Mouse (Mus musculus) embryo, embryonic 10.5 days (tissue): ENCODE results near the gene Bpi.

Experiments used
- DNase-seq: peaks from one replicate; pipeline ENCODE4 v3.0.0-alpha.2; 2015; ENCODE audit warnings: low spot score

Gene Bpi

DNA sequence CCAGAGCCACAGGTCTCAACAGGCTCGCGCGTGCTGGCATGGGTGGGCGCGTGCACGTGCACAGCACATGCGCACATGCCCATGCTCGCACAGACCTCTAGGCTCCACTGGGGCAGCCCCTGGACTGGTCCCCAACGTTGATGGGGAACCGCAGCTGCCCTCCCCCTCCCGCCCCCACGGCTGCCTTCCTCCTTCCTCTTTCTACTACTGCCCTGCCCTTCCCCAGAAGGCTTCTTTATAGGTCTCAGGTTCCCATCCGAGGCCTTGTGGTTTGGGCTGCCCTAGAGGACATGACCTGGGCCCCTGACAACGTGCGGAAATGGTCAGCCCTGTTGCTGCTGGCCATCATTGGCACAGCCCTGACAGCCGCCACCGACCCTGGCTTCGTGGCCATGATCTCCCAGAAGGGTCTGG lies at the start of gene Bpi:
TSS of gene Bpi (plus strand) at position 90 of the 414 bp plus-strand sequence.
- DNase-seq, result no peak

DNA sequence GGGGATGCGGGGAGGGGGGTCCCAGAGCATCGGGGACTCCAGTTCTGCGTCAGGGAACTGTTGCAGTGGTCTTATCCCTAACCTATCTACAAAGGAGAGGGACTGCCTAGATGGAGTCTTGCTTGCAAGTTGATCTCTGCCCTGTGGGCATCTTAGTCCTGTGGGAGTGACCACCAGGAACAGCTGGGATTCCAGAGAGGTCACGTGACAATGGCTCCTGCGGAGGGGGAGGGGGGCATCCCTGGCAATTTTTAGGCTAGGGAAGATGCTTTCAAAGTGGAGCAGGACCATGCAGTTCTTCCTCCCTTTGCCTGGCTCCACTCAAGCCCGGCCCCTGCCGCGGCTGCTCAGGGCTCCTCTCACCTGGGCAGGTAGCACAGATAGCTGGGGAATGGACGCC lies 48.1 kb upstream of the Bpi start:
- no peak for DNase-seq

DNA sequence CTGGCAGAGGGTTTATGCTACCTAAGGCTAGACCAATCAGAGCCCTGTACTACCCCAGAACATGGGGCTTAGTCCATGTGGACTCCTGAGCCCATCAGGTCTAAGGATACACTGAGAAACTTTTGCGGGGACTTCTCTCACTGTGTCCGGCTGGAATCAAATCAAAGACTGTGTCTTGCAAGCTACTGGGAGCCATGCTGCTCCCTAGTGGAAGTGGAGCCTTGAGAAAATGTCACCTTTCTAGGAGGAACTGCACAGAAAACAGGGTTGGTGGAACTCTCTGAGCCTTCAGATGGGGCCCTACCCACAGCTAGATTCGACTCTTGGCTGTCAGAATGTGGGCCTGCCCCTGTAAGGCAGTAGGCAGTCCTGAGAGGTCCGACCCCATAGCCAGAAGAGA lies 47.4 kb upstream of the Bpi start:
- no peak for DNase-seq

DNA sequence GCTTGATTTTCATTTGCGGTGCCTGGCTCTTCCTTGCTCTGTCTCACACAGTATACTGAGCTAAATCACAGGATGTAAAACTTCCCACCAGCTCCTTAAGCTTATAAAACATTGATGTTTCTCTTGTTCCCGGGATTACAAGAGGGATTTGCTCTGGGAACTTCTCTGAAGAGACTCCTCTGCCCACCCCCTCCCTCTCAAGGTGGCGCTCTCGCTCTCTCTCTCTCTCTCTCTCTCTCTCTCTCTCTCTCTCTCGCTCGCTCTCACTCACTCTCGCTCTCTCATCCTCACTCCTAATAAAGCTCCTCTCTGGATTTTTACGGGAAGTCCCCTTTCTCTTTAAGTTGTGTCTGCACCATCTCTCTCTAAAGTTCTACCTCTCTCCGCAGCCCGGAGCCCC lies 46.9 kb upstream of the Bpi start:
- peak; percentile 58 for DNase-seq

DNA sequence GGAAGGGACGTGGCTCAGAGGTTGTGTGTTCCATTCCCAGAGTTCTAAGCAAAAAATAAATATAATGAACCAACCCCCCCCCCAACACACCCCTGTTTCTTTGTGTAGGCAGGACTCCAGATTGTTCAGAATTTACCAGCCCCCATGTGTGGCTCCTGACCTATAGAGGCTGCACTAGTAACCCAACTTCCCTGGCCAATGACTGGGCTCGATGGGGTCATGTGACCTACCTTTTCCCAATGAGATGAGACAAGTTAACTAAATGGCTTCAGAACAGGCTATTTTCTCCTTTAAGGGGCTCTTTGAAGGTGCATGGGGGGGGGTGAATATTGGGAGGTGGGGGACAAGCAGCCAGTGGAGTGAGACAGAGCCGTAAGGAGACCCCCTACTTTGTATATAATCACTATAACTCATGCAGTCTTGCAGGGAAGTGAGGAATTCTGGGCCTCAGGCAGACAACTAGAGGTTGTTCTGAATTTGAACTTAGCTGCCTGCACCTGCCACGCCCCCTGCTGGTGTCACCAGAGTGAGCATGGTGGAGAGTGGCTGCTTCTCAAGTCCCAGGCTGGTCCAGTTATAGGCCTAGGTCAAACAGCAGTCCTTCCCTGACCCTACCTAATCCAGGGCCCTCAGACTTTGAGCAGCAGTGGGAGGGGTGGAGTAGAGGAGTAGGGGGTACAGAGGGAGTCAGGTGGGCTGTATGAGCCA lies 46.0 kb upstream of the Bpi start:
- DNase-seq, result no peak

DNA sequence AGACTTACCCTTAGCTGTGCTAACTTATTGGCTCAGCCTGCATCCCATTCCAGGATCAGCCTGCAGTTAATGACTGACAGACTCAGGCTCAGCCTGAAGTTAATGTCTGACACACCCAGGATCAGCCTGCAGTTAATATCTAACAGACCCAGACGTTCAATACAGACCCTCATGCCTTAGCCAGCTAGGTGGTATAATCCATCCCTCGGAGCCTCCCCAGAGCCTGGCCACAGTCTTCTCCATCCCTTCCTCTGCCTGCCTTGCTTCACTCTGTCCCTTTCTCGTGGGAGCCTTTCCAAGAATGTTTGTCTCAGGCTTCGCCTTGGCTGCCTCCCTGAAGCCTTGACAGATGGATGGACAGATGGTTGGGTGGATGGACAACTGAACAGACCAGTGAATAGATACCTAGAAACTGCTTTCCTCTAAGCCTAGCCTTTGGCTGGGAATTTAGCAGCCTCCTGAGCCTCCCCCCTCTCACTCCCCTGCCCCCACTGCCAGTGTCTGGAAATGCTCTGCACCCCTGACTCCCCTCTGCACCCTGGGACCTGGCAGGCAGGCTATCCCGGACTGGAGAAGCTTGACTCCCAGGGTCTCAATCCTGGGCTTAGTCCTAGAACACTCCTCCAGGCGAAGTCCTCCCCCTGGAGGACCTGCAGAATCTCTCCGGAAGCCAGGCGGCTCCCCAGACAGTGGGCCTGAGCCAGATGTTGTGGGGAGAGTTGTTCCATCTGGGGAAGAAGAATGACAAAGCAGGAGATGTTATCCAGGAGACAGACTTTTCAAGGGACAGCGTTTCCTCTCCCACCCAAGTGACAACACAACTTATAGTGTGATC lies 42.4 kb upstream of the Bpi start:
- DNase-seq, result no peak

DNA sequence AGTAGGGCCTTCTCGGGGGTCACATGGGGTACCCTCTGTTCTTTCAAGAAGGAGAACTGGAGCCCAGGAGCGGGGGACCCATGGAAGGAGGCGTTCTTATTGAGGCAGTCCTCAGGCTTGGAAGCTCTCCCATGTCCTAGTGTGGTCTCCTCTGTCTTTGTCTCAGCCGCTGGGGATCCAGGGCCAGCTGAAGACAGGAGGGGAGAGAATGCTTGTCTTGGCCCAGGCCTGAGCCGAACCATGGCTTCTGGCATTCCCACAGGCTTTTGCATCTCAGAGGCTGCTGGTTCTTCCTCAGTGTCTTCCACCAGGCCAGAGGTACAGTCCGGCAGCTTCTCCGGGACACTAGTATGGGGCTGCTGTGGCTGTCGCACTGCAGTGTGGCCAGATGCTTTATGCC lies 41.4 kb upstream of the Bpi start:
- DNase-seq, result no peak

DNA sequence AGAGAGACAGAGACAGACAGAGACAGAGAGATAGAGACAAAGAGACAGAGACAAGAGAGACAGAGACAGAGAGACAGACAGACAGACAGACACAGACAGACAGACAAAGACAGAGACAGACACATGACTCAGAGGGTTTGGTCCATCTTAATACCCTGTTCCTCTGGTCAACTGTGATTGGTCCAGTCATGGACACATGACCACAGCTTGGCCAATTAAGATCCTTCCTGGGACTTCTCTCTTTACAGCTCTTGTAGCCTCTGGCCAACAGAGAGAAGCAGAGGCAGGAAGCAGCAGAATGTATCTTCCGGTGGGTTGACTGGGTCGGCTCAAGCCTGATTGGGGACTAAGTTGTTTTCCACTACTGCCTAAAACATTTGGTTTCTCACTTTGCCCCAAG lies 38.3 kb upstream of the Bpi start:
- no peak for DNase-seq

DNA sequence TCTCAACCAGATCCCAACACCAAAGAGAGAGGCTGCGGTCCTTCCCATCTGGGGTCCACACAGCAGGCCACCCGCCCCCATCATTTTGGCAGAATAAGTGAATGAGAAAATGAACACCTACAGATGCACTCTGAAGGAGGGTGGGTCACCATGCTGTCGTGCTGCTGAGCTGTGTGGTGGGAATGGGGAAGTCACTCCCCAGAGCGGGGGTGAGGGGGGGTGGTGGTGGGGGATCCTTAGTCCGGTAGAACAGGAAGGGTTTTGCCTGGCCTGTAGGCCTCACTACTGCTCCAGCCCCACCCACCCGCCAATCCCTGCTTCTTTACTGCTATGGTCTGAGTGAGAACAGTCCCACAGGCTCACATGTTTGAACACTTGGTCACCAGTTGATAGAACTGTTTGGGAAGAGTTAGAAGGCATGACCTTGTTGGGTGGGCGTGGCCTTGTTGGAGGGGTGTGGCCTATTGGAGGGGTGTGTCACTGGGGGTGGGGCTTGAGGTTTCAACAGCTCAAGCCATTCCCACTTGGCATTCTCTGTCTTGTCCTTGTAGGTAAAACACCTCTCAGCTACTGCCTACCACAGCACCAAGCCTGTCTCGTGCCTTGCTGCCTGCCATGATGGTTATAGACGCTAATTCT lies 36.3 kb upstream of the Bpi start:
- DNase-seq, result no peak

DNA sequence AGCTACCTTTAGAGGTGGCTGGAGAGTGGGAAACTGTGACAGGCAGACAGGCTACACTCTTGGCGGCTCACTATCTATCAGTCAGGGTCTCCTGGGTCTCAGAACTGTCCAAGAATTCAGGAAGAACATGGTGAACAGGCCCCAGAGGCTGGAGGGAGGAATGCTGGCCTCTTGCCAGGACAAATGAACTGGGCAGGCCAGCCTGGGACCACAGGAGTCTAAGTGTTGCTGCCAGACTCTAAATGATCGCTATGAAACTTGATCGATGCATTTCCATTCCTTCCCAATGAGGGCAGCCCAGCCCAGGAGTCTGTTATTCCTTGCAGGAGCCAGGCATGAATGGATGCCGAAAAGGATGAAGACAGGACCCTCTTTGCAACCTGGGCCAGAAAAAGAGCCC lies 35.2 kb upstream of the Bpi start:
- DNase-seq, result no peak

DNA sequence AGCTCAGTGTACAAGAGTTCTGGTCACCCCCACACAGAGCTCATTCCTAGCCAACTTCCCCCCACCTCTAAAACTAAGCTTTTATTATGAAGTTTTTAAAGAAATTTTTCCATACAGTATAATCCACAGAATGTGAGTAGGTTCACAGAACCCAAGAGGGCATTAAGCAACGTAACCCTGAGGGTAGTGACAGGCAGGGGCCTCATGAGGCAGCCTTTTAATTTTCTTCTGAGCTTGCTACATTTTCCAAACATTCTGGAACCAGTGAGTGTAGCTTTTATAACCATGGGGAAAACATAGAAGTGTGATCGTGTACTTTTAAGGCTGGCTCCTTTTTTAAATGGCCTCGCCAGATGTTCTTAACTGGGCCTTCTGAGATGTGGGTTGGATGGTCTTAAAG lies 34.4 kb upstream of the Bpi start:
- DNase-seq, result no peak

DNA sequence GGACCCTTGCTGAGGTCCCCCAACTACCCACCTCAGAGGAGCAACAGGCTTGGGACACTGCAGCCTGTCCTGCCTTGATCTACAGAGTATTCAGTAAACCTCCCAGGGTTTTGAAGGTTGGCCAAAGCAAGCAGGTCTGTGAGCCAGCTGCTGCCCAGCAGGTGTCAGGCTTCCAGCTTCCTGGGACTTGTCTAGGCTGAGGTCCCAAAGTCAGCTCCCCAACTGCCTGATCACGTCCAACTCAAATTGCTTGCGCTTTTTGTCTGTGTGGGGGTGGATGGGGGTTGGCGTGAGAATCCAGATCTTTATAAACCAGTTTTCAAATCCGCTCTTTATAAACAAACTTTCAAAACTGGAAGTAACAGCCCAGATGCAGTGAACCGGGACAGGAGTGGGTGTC lies 32.6 kb upstream of the Bpi start:
- no peak for DNase-seq

DNA sequence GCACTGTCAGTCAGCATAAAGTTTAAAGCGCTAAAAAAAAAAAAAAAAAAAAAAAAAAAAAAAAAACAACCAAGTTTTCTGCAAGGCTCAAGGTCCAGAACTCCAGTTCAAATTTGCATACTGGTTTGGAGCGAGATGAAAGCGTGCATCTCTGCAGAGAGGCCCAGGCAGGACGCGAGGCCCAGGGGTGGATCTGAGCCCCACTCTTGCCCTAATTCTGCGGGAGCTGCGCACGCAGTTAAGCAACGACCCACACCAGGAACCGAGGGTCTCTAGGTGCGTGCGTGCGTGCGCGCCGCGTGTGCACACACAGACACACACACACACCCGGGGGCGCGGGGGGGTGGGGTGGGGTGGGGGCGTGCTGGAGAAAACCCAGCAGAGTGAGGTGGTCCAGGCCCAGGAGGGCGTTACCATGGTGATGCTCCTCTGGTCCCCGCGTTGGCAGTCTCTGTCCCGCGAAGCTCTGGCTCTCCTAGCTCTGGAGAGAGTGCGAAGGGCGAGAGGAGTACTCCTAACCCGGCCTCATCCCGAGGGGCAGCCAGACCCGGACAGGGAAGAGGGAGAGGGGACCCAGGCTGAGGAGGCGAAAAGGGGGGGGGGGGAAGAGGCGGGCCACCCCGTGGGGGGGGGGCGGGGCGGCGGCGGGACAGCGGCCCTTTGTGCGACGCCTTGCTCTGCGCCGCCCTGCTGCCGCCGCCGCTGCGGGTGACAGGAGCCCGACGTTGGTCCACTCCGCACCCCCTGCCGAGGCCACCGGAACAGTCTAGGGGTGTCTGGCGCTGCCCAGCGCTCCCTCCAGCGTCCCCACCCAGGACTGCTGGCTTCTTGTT lies 29.0 kb upstream of the Bpi start, which contains the start of gene D630003M21Rik:
TSS of gene D630003M21Rik (minus strand) at position 553 of the 833 bp plus-strand sequence.
- DNase-seq, result peak; percentile 73

DNA sequence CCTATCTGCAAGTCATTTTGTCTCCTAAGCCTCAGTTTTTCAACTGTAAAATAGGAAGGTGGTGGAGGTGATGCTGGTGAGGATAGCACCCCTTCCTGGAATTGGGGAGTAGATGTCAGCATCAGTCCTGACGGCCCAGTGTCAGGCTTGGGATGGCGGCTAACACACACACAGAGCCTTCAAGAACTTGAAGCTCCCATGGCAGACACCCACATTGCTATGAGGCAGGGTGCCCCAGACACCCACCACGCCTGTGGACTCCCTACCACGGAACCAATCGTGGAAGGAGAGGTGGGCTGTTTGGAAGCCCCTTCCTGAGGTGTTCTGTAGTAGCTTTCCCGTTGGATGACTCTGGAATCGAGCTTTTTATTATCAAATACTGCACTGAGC lies 28.4 kb upstream of the Bpi start:
- DNase-seq, result no peak

DNA sequence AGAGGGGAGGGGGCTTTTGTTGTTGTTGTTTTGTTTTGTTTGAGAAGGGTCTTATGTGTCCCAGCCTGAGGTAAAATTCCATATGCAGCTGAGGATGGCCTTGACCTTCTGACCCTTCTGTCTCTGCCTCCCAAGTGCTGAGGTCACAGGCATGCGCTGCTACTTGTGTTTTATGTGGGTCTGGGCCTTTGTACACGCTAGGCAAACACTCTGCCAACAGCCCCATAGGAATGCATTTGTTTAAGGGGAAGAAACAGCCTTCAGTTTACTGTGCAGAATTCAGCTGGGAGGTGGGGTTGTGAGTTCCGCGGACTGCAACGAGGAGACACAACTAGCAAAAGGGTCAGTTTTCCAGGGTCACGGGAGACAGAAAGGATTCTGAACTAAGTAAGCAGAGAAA lies 27.3 kb upstream of the Bpi start:
- peak; percentile 35 for DNase-seq

DNA sequence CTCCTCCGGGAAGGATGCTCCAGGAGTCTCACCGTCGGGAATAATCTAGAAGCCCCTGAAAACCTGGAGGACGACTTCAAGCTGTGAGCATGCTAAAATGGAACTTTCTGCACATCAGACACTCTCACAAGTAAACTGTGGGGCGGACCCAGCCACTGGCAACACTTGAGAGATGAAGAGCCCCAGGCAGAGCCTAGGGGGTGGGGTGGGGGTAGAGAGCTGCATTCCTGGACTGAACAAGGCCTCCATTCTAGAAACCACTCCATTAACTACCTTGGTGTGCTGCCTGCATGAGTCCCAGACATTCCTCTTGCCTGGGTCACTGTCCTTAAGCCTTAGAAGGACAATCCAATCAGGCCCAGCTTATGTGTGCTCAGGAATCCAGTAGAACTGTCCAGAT lies 26.8 kb upstream of the Bpi start:
- DNase-seq, result no peak

DNA sequence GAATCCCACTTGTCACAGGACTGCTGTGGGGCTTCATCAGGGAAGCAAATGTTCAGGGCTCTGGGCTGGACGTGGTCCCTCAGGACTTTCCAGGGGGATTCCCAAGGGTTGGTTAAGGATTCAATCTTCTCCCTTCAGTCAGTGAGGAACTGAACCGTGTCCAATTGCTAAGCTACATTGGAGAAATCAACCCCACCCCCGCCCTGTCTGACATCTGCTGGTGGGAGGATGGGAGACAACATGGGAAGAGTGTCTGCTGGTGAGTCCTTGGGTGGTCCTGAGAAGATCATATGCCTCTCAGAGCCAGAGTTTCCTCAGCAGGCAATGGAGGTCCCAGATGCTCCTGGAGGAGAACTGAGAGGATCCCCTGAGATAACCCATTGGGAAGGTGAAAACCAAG lies 25.5 kb upstream of the Bpi start:
- no peak for DNase-seq

DNA sequence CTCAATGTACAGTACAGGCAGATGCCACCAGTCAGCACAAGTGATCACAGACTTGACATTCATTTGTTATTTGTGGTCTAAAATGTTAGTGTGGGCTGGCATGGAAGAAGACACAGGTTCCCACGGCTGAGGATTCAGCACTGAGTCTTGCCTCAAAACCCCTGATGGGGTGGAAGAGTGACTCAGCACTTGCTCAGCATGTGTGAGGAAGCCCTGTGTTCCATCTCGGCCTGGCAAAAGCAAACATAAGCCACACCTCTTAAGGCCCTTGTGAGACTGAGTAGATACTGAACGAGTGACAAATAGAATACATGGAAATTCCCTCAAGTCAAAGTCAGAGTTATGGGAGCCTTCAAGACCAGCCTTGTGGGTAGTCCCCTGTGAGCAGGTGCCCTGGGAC lies 24.8 kb upstream of the Bpi start:
- no peak for DNase-seq

DNA sequence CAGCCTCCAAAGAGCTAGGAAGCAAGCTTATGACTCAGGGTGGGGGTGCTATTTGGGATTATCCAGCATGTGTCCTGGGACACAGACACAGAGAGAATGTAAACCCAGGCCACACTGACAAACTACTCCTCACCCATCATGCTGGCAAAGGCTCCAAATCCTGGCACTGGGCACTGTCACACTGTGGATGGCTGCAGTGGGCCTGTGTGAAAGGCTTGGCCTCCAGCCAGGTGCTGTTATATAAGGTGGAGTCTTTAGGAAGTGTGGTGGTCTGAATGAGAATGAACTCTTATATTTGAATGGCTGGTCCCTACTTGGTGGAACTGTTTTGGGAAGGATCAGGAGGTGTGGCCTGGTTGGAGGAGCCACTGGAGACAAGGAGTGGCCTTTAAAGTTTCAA lies 21.2 kb upstream of the Bpi start:
- no peak for DNase-seq

DNA sequence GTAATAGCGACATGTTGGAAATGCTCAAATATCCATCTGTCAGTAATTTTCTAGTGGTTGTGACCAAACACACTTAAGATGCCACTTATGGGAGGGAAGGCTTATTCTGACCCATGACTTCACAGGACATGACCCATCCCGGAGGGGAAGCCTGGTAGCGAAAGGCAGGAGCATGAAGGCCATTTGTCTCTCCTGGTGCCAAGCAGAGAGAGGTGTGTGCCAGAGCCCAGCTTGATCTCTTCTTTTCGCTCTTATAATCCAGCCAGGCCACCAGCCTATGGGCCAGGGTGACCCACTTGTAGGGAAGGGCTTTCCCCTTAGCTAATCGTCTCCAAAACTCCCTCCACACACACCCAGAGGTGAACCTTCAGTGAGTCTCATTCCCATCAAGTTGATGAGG lies 19.8 kb upstream of the Bpi start:
- DNase-seq, result no peak

DNA sequence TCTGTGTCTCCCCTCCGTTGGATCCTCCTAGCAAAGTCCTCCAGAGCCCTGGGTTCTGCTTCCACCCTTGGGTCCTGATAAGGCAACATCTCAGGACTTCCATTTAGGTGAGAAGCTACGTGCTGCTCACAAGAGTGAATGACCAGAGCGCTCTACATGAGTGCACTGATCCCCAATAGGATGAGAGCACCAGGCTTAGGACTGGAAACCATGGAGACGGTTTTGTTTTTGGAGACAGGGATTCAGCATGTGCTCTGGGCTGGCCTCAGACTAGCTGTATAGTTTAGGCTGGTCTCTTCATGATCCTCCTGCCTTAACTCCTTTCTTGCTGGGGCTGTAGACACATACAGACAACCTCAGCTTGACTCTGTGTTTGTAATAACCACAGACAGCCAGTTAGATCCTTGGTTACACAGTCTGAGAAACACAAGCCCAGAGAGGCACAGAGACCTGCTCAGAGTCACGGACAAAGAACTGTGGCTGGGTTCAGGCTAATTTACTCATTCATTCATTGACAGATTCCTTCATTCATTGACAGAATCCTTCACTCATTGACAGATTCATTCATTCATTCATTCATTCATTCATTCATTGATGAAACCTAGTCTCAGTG lies 16.7 kb upstream of the Bpi start:
- no peak for DNase-seq
